Mouse (Mus musculus) lung, postnatal 25 days (tissue): ENCODE data around the gene Spert.
A peak's percentile ranks its signal among the peaks of the same experiment; 100 is the strongest.

Source experiments
- DNase-seq: peaks from one replicate; pipeline ENCODE4 v3.0.0; 2022; ENCODE audit warnings: low spot score

Gene Spert

GRCm38 (mm10) chr14:75592978-75593377 lies at the start of gene Spert:
TSS of gene Spert (minus strand) at chr14:75593116.
- DNase-seq: no peak

- DNase-seq: no peak
These were observed 49.2 kb upstream of the Spert start, which contains the start of gene Erich6b for GRCm38 (mm10) chr14:75642080-75642479. TSS of gene Erich6b (plus strand) at chr14:75642259.

- DNase-seq: no peak
These were observed 48.5 kb upstream of the Spert start for GRCm38 (mm10) chr14:75641369-75641768.

GRCm38 (mm10) chr14:75640846-75641245 lies 47.9 kb upstream of the Spert start:
- no peak for DNase-seq

- DNase-seq: no peak
These were observed 44.7 kb upstream of the Spert start for GRCm38 (mm10) chr14:75637641-75638040.

- DNase-seq: no peak
These were observed 43.2 kb upstream of the Spert start for GRCm38 (mm10) chr14:75636107-75636506.

GRCm38 (mm10) chr14:75635350-75635749 lies 42.4 kb upstream of the Spert start:
- no peak for DNase-seq

- DNase-seq: no peak
These were observed 36.0 kb upstream of the Spert start for GRCm38 (mm10) chr14:75628870-75629269.

GRCm38 (mm10) chr14:75622984-75623383 lies 30.1 kb upstream of the Spert start:
- DNase-seq: no peak

- DNase-seq: no peak
These were observed 23.5 kb upstream of the Spert start for GRCm38 (mm10) chr14:75616375-75616774.

- DNase-seq: no peak
These were observed 16.3 kb upstream of the Spert start for GRCm38 (mm10) chr14:75609176-75609575.

- no peak for DNase-seq
These were observed 9.0 kb downstream of the Spert start for GRCm38 (mm10) chr14:75583870-75584269.

GRCm38 (mm10) chr14:75579010-75579409 lies 13.9 kb downstream of the Spert start:
- DNase-seq: no peak

GRCm38 (mm10) chr14:75566303-75566702 lies 26.6 kb downstream of the Spert start:
- DNase-seq: no peak

GRCm38 (mm10) chr14:75565534-75566140 lies 27.3 kb downstream of the Spert start:
- DNase-seq: peak; percentile 15

- no peak for DNase-seq
These were observed 31.2 kb downstream of the Spert start for GRCm38 (mm10) chr14:75561577-75562331.

GRCm38 (mm10) chr14:75541731-75542130 lies 51.2 kb downstream of the Spert start:
- DNase-seq: no peak

GRCm38 (mm10) chr14:75540996-75541350 lies 51.9 kb downstream of the Spert start:
- DNase-seq: no peak

GRCm38 (mm10) chr14:75540216-75540995 lies 52.5 kb downstream of the Spert start:
- no peak for DNase-seq

- DNase-seq: no peak
These were observed 53.7 kb downstream of the Spert start for GRCm38 (mm10) chr14:75539205-75539604.
